Mouse (Mus musculus) right cerebral cortex, postnatal 14 days (tissue): ENCODE results near the gene Krtap5-4.
A peak's percentile ranks its signal among the peaks of the same experiment; 100 is the strongest.
"Not testable (repeated sequence)": the region's sequence is repeated elsewhere in the genome, so short reads cannot be mapped to it uniquely, and the experiment has no call there.

Experiments used
- DNase-seq: peaks from one replicate; pipeline ENCODE4 v3.0.0; 2022

The Krtap5-4 gene

GRCm38 (mm10) chr7:142322641-142323040 is 19.3 kb downstream of the Krtap5-4 start:
- DNase-seq = no peak

GRCm38 (mm10) chr7:142323396-142324117 is 20.2 kb downstream of the Krtap5-4 start:
- no peak for DNase-seq

GRCm38 (mm10) chr7:142326714-142327445 is 23.5 kb downstream of the Krtap5-4 start:
- no peak for DNase-seq

GRCm38 (mm10) chr7:142328507-142328906 is 25.2 kb downstream of the Krtap5-4 start:
- no peak for DNase-seq

- DNase-seq = no peak
Observed at GRCm38 (mm10) chr7:142330271-142330724, 26.9 kb downstream of the Krtap5-4 start.

GRCm38 (mm10) chr7:142331281-142331680 is 27.9 kb downstream of the Krtap5-4 start:
- DNase-seq = no peak

GRCm38 (mm10) chr7:142332741-142333140 is 29.4 kb downstream of the Krtap5-4 start:
- not testable (repeated sequence) for DNase-seq

GRCm38 (mm10) chr7:142334246-142334645 is 30.9 kb downstream of the Krtap5-4 start:
- peak; percentile 96 for DNase-seq

GRCm38 (mm10) chr7:142335151-142335550 is 31.8 kb downstream of the Krtap5-4 start:
- DNase-seq = peak; percentile 32

- DNase-seq = peak; percentile 30
Observed at GRCm38 (mm10) chr7:142340269-142340970, 37.1 kb downstream of the Krtap5-4 start.

GRCm38 (mm10) chr7:142341564-142342246 is 38.4 kb downstream of the Krtap5-4 start:
- DNase-seq = no peak

- DNase-seq = no peak
Observed at GRCm38 (mm10) chr7:142342247-142342640, 38.9 kb downstream of the Krtap5-4 start.

- no peak for DNase-seq
Observed at GRCm38 (mm10) chr7:142347542-142347941, 44.2 kb downstream of the Krtap5-4 start.

- DNase-seq = peak; percentile 54
Observed at GRCm38 (mm10) chr7:142349308-142349961, 46.1 kb downstream of the Krtap5-4 start.

- no peak for DNase-seq
Observed at GRCm38 (mm10) chr7:142351569-142351968, 48.2 kb downstream of the Krtap5-4 start.

- no peak for DNase-seq
Observed at GRCm38 (mm10) chr7:142353854-142354253, 50.5 kb downstream of the Krtap5-4 start.
